Mouse (Mus musculus) mouse embryonic stem cell (cell line): ENCODE measurements around the gene Fcgr1.
"Not testable (repeated sequence)": the region's sequence is repeated elsewhere in the genome, so short reads cannot be mapped to it uniquely, and the experiment has no call there.

Experiments used
- in situ Hi-C, 2 experiments: fragments of 300-500 bp; cut with MboI; formaldehyde crosslinking; loops; 1 replicate in 1 of 2; 3 replicates in 1 of 2; pipeline ENCODE4 v1.14.3; 2019 to 2020; ENCODE audit warnings: low sequenced_read_pairs in 2 of 2, low pct_unique_long_range_greater_than_20kb in 1 of 2, mixed read lengths in 1 of 2; ENCODE audit not compliant: unreplicated experiment in 1 of 2

Fcgr1 gene

GRCm38 (mm10) chr3:96262979-96263550, 30.7 kb downstream of the Fcgr1 start, which contains the start of gene Hist2h4:
TSS of gene Hist2h4 (minus strand) at chr3:96263311.
- in situ Hi-C loops: no loop called here

- in situ Hi-C loops: no loop called here
Measured at GRCm38 (mm10) chr3:96262216-96262875, 31.4 kb downstream of the Fcgr1 start.

- in situ Hi-C loops: no loop called here
Measured at GRCm38 (mm10) chr3:96261623-96262022, 32.1 kb downstream of the Fcgr1 start.

- in situ Hi-C loops: no loop called here
Measured at GRCm38 (mm10) chr3:96260220-96260619, 33.5 kb downstream of the Fcgr1 start.

- in situ Hi-C loops: no loop called here
Measured at GRCm38 (mm10) chr3:96257190-96257589, 36.6 kb downstream of the Fcgr1 start.

GRCm38 (mm10) chr3:96255926-96256593, 37.7 kb downstream of the Fcgr1 start:
- in situ Hi-C loops: no loop called here

GRCm38 (mm10) chr3:96254683-96255355, 39.0 kb downstream of the Fcgr1 start:
- in situ Hi-C loops: no loop called here

GRCm38 (mm10) chr3:96251787-96252186, 42.0 kb downstream of the Fcgr1 start:
- in situ Hi-C loops: no loop called here

GRCm38 (mm10) chr3:96250890-96251289, 42.9 kb downstream of the Fcgr1 start:
- in situ Hi-C loops: no loop called here

GRCm38 (mm10) chr3:96249034-96249345, 44.8 kb downstream of the Fcgr1 start:
- in situ Hi-C loops: no loop called here

- in situ Hi-C loops: no loop called here
Measured at GRCm38 (mm10) chr3:96248141-96249033, 45.4 kb downstream of the Fcgr1 start.

GRCm38 (mm10) chr3:96247356-96248140, 46.2 kb downstream of the Fcgr1 start:
- in situ Hi-C loops: no loop called here

GRCm38 (mm10) chr3:96246427-96246856, 47.3 kb downstream of the Fcgr1 start, which contains the start of gene Hist2h3c1:
TSS of gene Hist2h3c1 (plus strand) at chr3:96246685.
- in situ Hi-C loops: not testable (repeated sequence)

- in situ Hi-C loops: not testable (repeated sequence)
Measured at GRCm38 (mm10) chr3:96246018-96246417, 47.8 kb downstream of the Fcgr1 start.

- in situ Hi-C loops: not testable (repeated sequence)
Measured at GRCm38 (mm10) chr3:96245003-96245886, 48.5 kb downstream of the Fcgr1 start, which contains the start of gene Hist2h2aa1. TSS of gene Hist2h2aa1 (plus strand) at chr3:96245497.

GRCm38 (mm10) chr3:96243921-96244572, 49.7 kb downstream of the Fcgr1 start:
- in situ Hi-C loops: no loop called here
